Mouse (Mus musculus) erythroblast, embryonic 14.5 days (primary cell): ENCODE measurements around the gene Edc4.

Experiments used
- GATA1 ChIP-seq: IDR thresholded peaks from 2 replicates; pipeline ENCODE4 v1.6.1; 2012; ENCODE audit warnings: low read length, inconsistent platforms, mixed read lengths
- TAL1 ChIP-seq: IDR thresholded peaks from 3 replicates; pipeline ENCODE4 v1.6.1; 2012; ENCODE audit warnings: low read length, inconsistent platforms, mixed read lengths

GRCm38 (mm10) chr8:105854715-105855216 is 25.9 kb upstream of the Edc4 start, which contains the start of gene Thap11:
- TF ChIP-seq GATA1 (no peak), TAL1 (no peak)
